Mouse (Mus musculus): ENCODE measurements at regions not wholly inside any gene's neighbourhood (a gene's known extent, or its start where the extent isn't known, plus 50 kb on each side); places are given as distances from the start of the nearest gene placed in this dataset.

DNA sequence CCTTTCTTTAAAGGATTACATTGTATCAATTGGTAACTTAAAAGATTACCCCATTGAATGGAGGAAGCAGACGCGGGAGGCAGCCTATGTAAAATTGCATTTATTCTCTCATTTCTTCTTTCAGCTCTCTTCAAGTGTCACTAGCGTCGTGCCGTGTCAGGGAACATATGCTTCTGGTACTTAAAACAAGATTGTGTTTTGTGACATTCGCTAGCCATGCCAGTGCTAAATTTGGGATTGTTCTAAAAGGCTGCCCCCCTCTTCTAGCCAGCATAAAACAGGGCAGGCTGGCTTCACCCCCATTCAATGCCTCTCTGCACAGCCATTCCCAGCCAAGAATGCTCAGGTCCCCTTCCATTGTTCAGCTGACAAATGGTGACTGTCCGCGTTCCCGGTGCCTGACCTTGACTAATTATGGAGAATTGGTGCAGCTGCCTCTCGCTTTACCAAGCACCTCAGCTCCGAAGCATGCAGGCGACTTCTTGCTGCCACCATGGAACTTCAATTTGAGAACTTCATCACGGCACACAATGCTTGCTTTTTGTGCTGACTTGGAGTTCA lies 316.8 kb upstream of the Adamts16 start:
- TF ChIP-seq EP300 (IDR thresholded peaks at IDR 0.05) (no peak), CTCF (IDR thresholded peaks at IDR 0.05) (no peak)
